ENCODE assay signal across 8 mouse cellular contexts in genomic region chr4:45013031-45013431, GRCm38 (mm10). TPM values are rescaled to one million over a fixed set of nuclear protein-coding genes. Genes with fewer than 3 reads are reported as not detected.
A peak's percentile ranks its signal among the peaks of the same experiment; 100 is the strongest.
DNase-seq lines count a peak whose midpoint lies in the region; ATAC-seq and TF ChIP-seq lines count a peak whose summit lies in the region.

No protein-coding gene starts in this region.

- H3K27ac ChIP-seq in brown adipose tissue, adult 24 weeks (replicated peaks; ENCODE audit: low read depth, low read length) = peak overlapping the region; percentile 88

- TF ChIP-seq CTCF in lung, adult 2 months (IDR thresholded peaks at IDR 0.05; ENCODE audit: insufficient read depth, low read length) = no peak

- peak overlapping the region; percentile 82 for H3K4me3 ChIP-seq in lung, adult 2 months (replicated peaks; ENCODE audit: extremely low read depth, low read depth, low read length)
- peak overlapping the region; percentile 84 for H3K4me3 ChIP-seq in brown adipose tissue, adult 24 weeks (ENCODE audit: insufficient read depth, low read depth, low read length)

- TF ChIP-seq POLR2A in lung, adult 2 months (IDR thresholded peaks at IDR 0.05; ENCODE audit: borderline replicate concordance, extremely low read depth, low read depth, low read length) = no peak

- intact Hi-C loops in gastrocnemius, postnatal 14 days (cut with DNase I; ENCODE audit: low total_unique reads) = no loop called here

- WGBS in lung, adult 2 months = under 1% methylated on average over 13 of the region's 13 CpGs

- ATAC-seq in hematopoietic stem cell, adult 5-6 weeks (replicated peaks in 1 of 2; ENCODE audit: insufficient read depth in 1 of 2, low FRiP score in 2 of 2, low TSS enrichment in 1 of 2, low read depth in 1 of 2, poor library complexity in 2 of 2, severe bottlenecking in 2 of 2) = peak; percentile 23 to 40
- ATAC-seq in megakaryocyte, adult 5-6 weeks (ENCODE audit: poor library complexity, severe bottlenecking) = peak; percentile 22

- H3K4me1 ChIP-seq in lung, adult 2 months (ENCODE audit: control insufficient read depth, insufficient read depth, low read length) = peaks cover 7% of the 10 kb centered on the region
- peaks cover 2% of the 10 kb centered on the region for H3K4me1 ChIP-seq in brown adipose tissue, adult 24 weeks (ENCODE audit: control insufficient read depth, insufficient read depth, insufficient read length, low read length)

- no peak for DNase-seq in lung, adult 2 months
- no peak for DNase-seq in lung, postnatal 10 days
- DNase-seq in T-cell, adult 2 months (ENCODE audit: low spot score) = no peak
- no peak for DNase-seq in adrenal gland, postnatal 36 days
- no peak for DNase-seq in gastrocnemius, postnatal 14 days

RNA-seq across cellular contexts. Expression of gene Zbtb5, which starts 0.8 kb away (rescaled TPM):
- 8.5 and 12.5 TPM in 2 replicates for polyA plus RNA-seq in lung, adult 2 months (2012; rRNA removed)
- 4.0 and 5.0 TPM in 2 replicates for polyA plus RNA-seq in brown adipose tissue, adult 24 weeks (2012; ENCODE audit: insufficient read depth, insufficient read length, missing spikeins)
- 12.5 and 13.6 TPM in 2 replicates for total RNA-seq in hematopoietic stem cell, adult 5-6 weeks (2017)
- 5.6 and 8.0 TPM in 2 replicates for total RNA-seq in megakaryocyte, adult 5-6 weeks (2015)
- total RNA-seq in megakaryocyte, adult 5-6 weeks (2017) = 9.0 TPM in 2 replicates
- 10 to 100 TPM in 1 of 2 experiments, 1 to 10 TPM in 1; 9.1 to 13.1 TPM for total RNA-seq in adrenal gland, postnatal 36 days (2021)
- 1 to 10 TPM; 4.0 to 6.0 TPM for total RNA-seq in gastrocnemius, postnatal 14 days (2021)

RNA-seq across cellular contexts. Expression of gene Polr1e, which starts 5.4 kb away (rescaled TPM):
- polyA plus RNA-seq in lung, adult 2 months (2012; rRNA removed) = 2.2 and 3.8 TPM in 2 replicates
- 8.6 and 10.1 TPM in 2 replicates for polyA plus RNA-seq in brown adipose tissue, adult 24 weeks (2012; ENCODE audit: insufficient read depth, insufficient read length, missing spikeins)
- 46.3 and 52.5 TPM in 2 replicates for total RNA-seq in hematopoietic stem cell, adult 5-6 weeks (2017)
- 25.3 and 25.9 TPM in 2 replicates for total RNA-seq in megakaryocyte, adult 5-6 weeks (2015)
- total RNA-seq in megakaryocyte, adult 5-6 weeks (2017) = 21.0 and 24.3 TPM in 2 replicates
- 10 to 100 TPM; 15.9 to 20.4 TPM for total RNA-seq in adrenal gland, postnatal 36 days (2021)
- 1 to 10 TPM; 3.9 to 6.6 TPM for total RNA-seq in gastrocnemius, postnatal 14 days (2021)

RNA-seq across cellular contexts. Expression of gene Grhpr, which starts 31.8 kb away (rescaled TPM):
- polyA plus RNA-seq in lung, adult 2 months (2012; rRNA removed) = 28.2 and 29.8 TPM in 2 replicates
- 50.3 and 55.8 TPM in 2 replicates for polyA plus RNA-seq in brown adipose tissue, adult 24 weeks (2012; ENCODE audit: insufficient read depth, insufficient read length, missing spikeins)
- total RNA-seq in hematopoietic stem cell, adult 5-6 weeks (2017) = 8.2 and 16.8 TPM in 2 replicates
- total RNA-seq in megakaryocyte, adult 5-6 weeks (2015) = 6.5 and 7.0 TPM in 2 replicates
- total RNA-seq in megakaryocyte, adult 5-6 weeks (2017) = 2.7 and 2.8 TPM in 2 replicates
- total RNA-seq in adrenal gland, postnatal 36 days (2021) = 100 to 1,000 TPM; 176 to 181 TPM
- total RNA-seq in gastrocnemius, postnatal 14 days (2021) = 10 to 100 TPM; 35.3 to 35.6 TPM
